Mouse (Mus musculus) kidney, adult 2 months (tissue): ENCODE measurements at regions not wholly inside any gene's neighbourhood (a gene's known extent, or its start where the extent isn't known, plus 50 kb on each side); places are given as distances from the start of the nearest gene placed in this dataset.

Experiments used
- DNase-seq: peaks from one replicate; pipeline ENCODE4 v3.0.0; 2021
- H3K27ac ChIP-seq: fragments of 200-500 bp; 2 replicates; pipeline ENCODE4 v1.5.1; 2012; ENCODE audit warnings: low read depth, low read length, control low read depth, inconsistent platforms; ENCODE audit not compliant: insufficient read depth
- H3K27me3 ChIP-seq: fragments of 200-500 bp; replicated peaks from 2 replicates; pipeline ENCODE4 v1.6.1; 2012; ENCODE audit warnings: mild to moderate bottlenecking, moderate library complexity, low read length, inconsistent platforms; ENCODE audit not compliant: control insufficient read depth, insufficient read depth
- H3K36me3 ChIP-seq: fragments of 200-500 bp; 2 replicates; pipeline ENCODE4 v1.6.1; 2012; ENCODE audit warnings: mild to moderate bottlenecking, moderate library complexity, low read length, inconsistent platforms; ENCODE audit not compliant: control insufficient read depth, insufficient read depth
- H3K4me1 ChIP-seq: fragments of 200-500 bp; 2 replicates; pipeline ENCODE4 v1.6.1; 2011; ENCODE audit warnings: low read length; ENCODE audit not compliant: control insufficient read depth, insufficient read depth
- H3K4me3 ChIP-seq: fragments of 200-500 bp; 2 replicates; pipeline ENCODE4 v1.5.1; 2011; ENCODE audit warnings: mild to moderate bottlenecking, low read depth, low read length, control low read depth; ENCODE audit not compliant: insufficient read depth
- CTCF ChIP-seq: fragments of 200-500 bp; conservative IDR thresholded peaks from 2 replicates; pipeline ENCODE4 v1.5.1; 2011; ENCODE audit warnings: low read depth, mild to moderate bottlenecking, control low read depth, low read length, moderate library complexity, mixed read lengths; ENCODE audit not compliant: insufficient read depth, insufficient read length
- POLR2A ChIP-seq: fragments of 200-500 bp; IDR thresholded peaks from one replicate; pipeline ENCODE4 v1.6.1; 2011; ENCODE audit warnings: low read depth, low read length, control low read depth
- WGBS: fragments of 180-500 bp; shearing (Covaris S2); methylation state at CpG from one replicate; pipeline ENCODE4 v1.1.7; 2018; 5-methylcytosine and 5-hydroxymethylcytosine counted together

GRCm38 (mm10) chr8:115507180-115507579 lies 200.4 kb downstream of the Maf start:
- Histone ChIP-seq H3K27ac (no peak overlapping the region), H3K4me1 (no peaks in the 10 kb centered on the region), H3K36me3 (no peaks in the 10 kb centered on the region), H3K4me3 (no peak overlapping the region), H3K27me3 (no peaks in the 10 kb centered on the region)
- no peak for TF ChIP-seq CTCF
- no peak for TF ChIP-seq POLR2A
- DNase-seq: no peak
- 91% methylated on average over 4 of the region's 4 CpGs for WGBS

- Histone ChIP-seq H3K27me3 (no peaks in the 10 kb centered on the region), H3K4me3 (no peak overlapping the region), H3K4me1 (no peaks in the 10 kb centered on the region), H3K27ac (no peak overlapping the region), H3K36me3 (no peaks in the 10 kb centered on the region)
- no peak for DNase-seq
- WGBS: 70% methylated on average over 10 of the region's 10 CpGs
- TF ChIP-seq POLR2A: no peak
- TF ChIP-seq CTCF: no peak
Observed at GRCm38 (mm10) chr8:115506741-115507140, 200.9 kb downstream of the Maf start.

- no peak overlapping the region for H3K4me3 ChIP-seq
- no peak for TF ChIP-seq CTCF
- TF ChIP-seq POLR2A: no peak
- DNase-seq: no peak
- H3K4me1 ChIP-seq: no peaks in the 10 kb centered on the region
- H3K27me3 ChIP-seq: no peaks in the 10 kb centered on the region
- H3K27ac ChIP-seq: no peak overlapping the region
- WGBS: 90% methylated on average over 1 of the region's 1 CpGs
- no peaks in the 10 kb centered on the region for H3K36me3 ChIP-seq
Observed at GRCm38 (mm10) chr8:115496016-115496415, 211.6 kb downstream of the Maf start.

GRCm38 (mm10) chr8:115494353-115494752 lies 213.2 kb downstream of the Maf start:
- Histone ChIP-seq H3K27ac (no peak overlapping the region), H3K4me3 (no peak overlapping the region), H3K4me1 (no peaks in the 10 kb centered on the region), H3K27me3 (no peaks in the 10 kb centered on the region), H3K36me3 (no peaks in the 10 kb centered on the region)
- DNase-seq: no peak
- TF ChIP-seq CTCF: no peak
- TF ChIP-seq POLR2A: no peak
- WGBS: 77% methylated on average over 8 of the region's 8 CpGs

GRCm38 (mm10) chr8:115486904-115487303 lies 220.7 kb downstream of the Maf start:
- no peak for DNase-seq
- Histone ChIP-seq H3K27ac (no peak overlapping the region), H3K36me3 (no peaks in the 10 kb centered on the region), H3K4me1 (no peaks in the 10 kb centered on the region), H3K4me3 (no peak overlapping the region), H3K27me3 (no peaks in the 10 kb centered on the region)
- no peak for TF ChIP-seq POLR2A
- TF ChIP-seq CTCF: no peak
- WGBS: 46% methylated on average over 3 of the region's 3 CpGs

- Histone ChIP-seq H3K4me3 (no peak overlapping the region), H3K4me1 (no peaks in the 10 kb centered on the region), H3K36me3 (no peaks in the 10 kb centered on the region), H3K27me3 (no peaks in the 10 kb centered on the region), H3K27ac (no peak overlapping the region)
- DNase-seq: no peak
- TF ChIP-seq POLR2A (no peak), CTCF (no peak)
- 50% methylated on average over 7 of the region's 7 CpGs for WGBS
Observed at GRCm38 (mm10) chr8:115481136-115481535, 226.5 kb downstream of the Maf start.

GRCm38 (mm10) chr8:115478406-115479060 lies 229.1 kb downstream of the Maf start:
- H3K27me3 ChIP-seq: no peaks in the 10 kb centered on the region
- H3K4me3 ChIP-seq: no peak overlapping the region
- no peak for DNase-seq
- TF ChIP-seq CTCF (no peak), POLR2A (no peak)
- no peaks in the 10 kb centered on the region for H3K4me1 ChIP-seq
- no peaks in the 10 kb centered on the region for H3K36me3 ChIP-seq
- 75% methylated on average over 11 of the region's 11 CpGs for WGBS
- no peak overlapping the region for H3K27ac ChIP-seq

GRCm38 (mm10) chr8:115476071-115476470 lies 231.5 kb downstream of the Maf start:
- Histone ChIP-seq H3K4me3 (no peak overlapping the region), H3K4me1 (no peaks in the 10 kb centered on the region), H3K27me3 (no peaks in the 10 kb centered on the region), H3K36me3 (no peaks in the 10 kb centered on the region), H3K27ac (no peak overlapping the region)
- 87% methylated on average over 9 of the region's 9 CpGs for WGBS
- TF ChIP-seq CTCF (no peak), POLR2A (no peak)
- no peak for DNase-seq
